Mouse (Mus musculus) right cerebral cortex, adult 2 months (tissue): ENCODE measurements at regions not wholly inside any gene's neighbourhood (a gene's known extent, or its start where the extent isn't known, plus 50 kb on each side); places are given as distances from the start of the nearest gene placed in this dataset.

Experiments used
- DNase-seq, 2 experiments: peaks; one replicate each; pipeline ENCODE4 v3.0.0; 2021 to 2022; ENCODE audit warnings: low spot score in 2 of 2

GRCm38 (mm10) chr4:56619803-56620202 lies 120.1 kb upstream of the Gm26657 start:
- DNase-seq = no peak

GRCm38 (mm10) chr4:56619054-56619453 lies 120.8 kb upstream of the Gm26657 start:
- DNase-seq = no peak

- no peak for DNase-seq
Observed at GRCm38 (mm10) chr4:56618433-56618832, 121.4 kb upstream of the Gm26657 start.

GRCm38 (mm10) chr4:56617661-56618360 lies 122.1 kb upstream of the Gm26657 start:
- no peak for DNase-seq

- DNase-seq = no peak
Observed at GRCm38 (mm10) chr4:56612325-56612724, 127.5 kb upstream of the Gm26657 start.

- DNase-seq = no peak
Observed at GRCm38 (mm10) chr4:56611751-56612150, 128.1 kb upstream of the Gm26657 start.

GRCm38 (mm10) chr4:56610273-56610672 lies 129.6 kb upstream of the Gm26657 start:
- DNase-seq = no peak

GRCm38 (mm10) chr4:56608701-56609100 lies 131.2 kb upstream of the Gm26657 start:
- DNase-seq = no peak

GRCm38 (mm10) chr4:56598398-56598797 lies 141.5 kb upstream of the Gm26657 start:
- DNase-seq = no peak

GRCm38 (mm10) chr4:56597931-56598330 lies 141.9 kb upstream of the Gm26657 start:
- DNase-seq = no peak

- no peak for DNase-seq
Observed at GRCm38 (mm10) chr4:56582405-56582804, 157.5 kb upstream of the Gm26657 start.

- DNase-seq = no peak
Observed at GRCm38 (mm10) chr4:56576837-56577548, 162.9 kb upstream of the Gm26657 start.

- no peak for DNase-seq
Observed at GRCm38 (mm10) chr4:56552126-56552525, 187.7 kb upstream of the Gm26657 start.

- no peak for DNase-seq
Observed at GRCm38 (mm10) chr4:56533344-56533985, 206.4 kb upstream of the Gm26657 start.

GRCm38 (mm10) chr4:56532921-56533320 lies 206.9 kb upstream of the Gm26657 start:
- DNase-seq = no peak

GRCm38 (mm10) chr4:56528571-56528970 lies 211.3 kb upstream of the Gm26657 start:
- no peak for DNase-seq

- peak; percentile 4 to 9 for DNase-seq
Observed at GRCm38 (mm10) chr4:56524430-56524985, 215.4 kb upstream of the Gm26657 start.

GRCm38 (mm10) chr4:56507770-56508169 lies 232.1 kb upstream of the Gm26657 start:
- no peak for DNase-seq

- DNase-seq = no peak
Observed at GRCm38 (mm10) chr4:56506786-56507185, 233.1 kb upstream of the Gm26657 start.

GRCm38 (mm10) chr4:56506067-56506466 lies 233.8 kb upstream of the Gm26657 start:
- no peak for DNase-seq

GRCm38 (mm10) chr4:56492537-56493221 lies 247.2 kb upstream of the Gm26657 start:
- peak; percentile 70 to 74 for DNase-seq

- DNase-seq = no peak
Observed at GRCm38 (mm10) chr4:56489361-56489760, 250.5 kb upstream of the Gm26657 start.
